Mouse (Mus musculus): ENCODE measurements around the gene Def6.

- TF ChIP-seq CTCF (IDR thresholded peaks at IDR 0.05; ENCODE audit: borderline replicate concordance, insufficient read depth, low read length): no peak
- TF ChIP-seq POLR2A (IDR thresholded peaks at IDR 0.05; ENCODE audit: low read depth, low read length): no peak
Measured at GRCm38 (mm10) chr17:28246640-28247039, 39.1 kb downstream of the Def6 start.

Data from embryonic fibroblast, embryonic 13.5 days (primary cell).